9 mouse cellular contexts compared by ENCODE assay signal in genomic region chr14:87463963-87464654, GRCm38 (mm10). TPM values are rescaled to one million over a fixed set of nuclear protein-coding genes. Genes with fewer than 3 reads are reported as not detected.
DNase-seq lines count a peak whose midpoint lies in the region; ATAC-seq and TF ChIP-seq lines count a peak whose summit lies in the region.
"Had no signal": no experiment of that assay in that cellular context is flagged by ENCODE, and none has a peak within 500 bp of the region (broad histone marks: within the 10 kb centered on the region; RNA-seq: fewer than 3 reads in every experiment).

No protein-coding gene starts in this region.

- intact Hi-C loops in heart, postnatal 36 days (cut with DNase I): loop anchor here (5.0 kb wide), 2 partner anchors 1003 to 1518 kb away; no protein-coding TSS in a partner anchor

- H3K36me3 ChIP-seq in ES-Bruce4 (ENCODE audit: control insufficient read depth, insufficient read depth, low read length, poor library complexity, severe bottlenecking): no peaks in the 10 kb centered on the region
- H3K36me3 ChIP-seq in embryonic facial prominence, embryonic 12.5 days: 0 out of 2 replicates have a peak, but pooled peaks cover 3% of the 10 kb centered on the region
- H3K36me3 ChIP-seq in lung, embryonic 14.5 days (ENCODE audit: insufficient read depth): peaks cover 3% of the 10 kb centered on the region; the same call in 1 of the 2 replicates
- H3K36me3 ChIP-seq: heart, embryonic 15.5 days had no signal

- DNase-seq in adrenal gland, postnatal 36 days: peak; percentile 79 to 81
- DNase-seq in heart, postnatal 36 days: peak; percentile 68 to 89
- DNase-seq in kidney, postnatal 4 days: peak; percentile 88 to 91
- peak; percentile 93 for DNase-seq in lung, embryonic 14.5 days
- DNase-seq in ovary, postnatal 14 days (ENCODE audit: low spot score): peak; percentile 73
- peak; percentile 71 for DNase-seq in thymus, postnatal 25 days

- peak; percentile 57; the same call in 1 of the 2 replicates for ATAC-seq in embryonic facial prominence, embryonic 12.5 days (ENCODE audit: insufficient number of reproducible peaks, insufficient read depth, low FRiP score, low TSS enrichment)
- peak; percentile 61; the same call in 1 of the 2 replicates for ATAC-seq in lung, embryonic 14.5 days (ENCODE audit: insufficient read depth)

- no peak overlapping the region for H3K27ac ChIP-seq in ES-Bruce4 (ENCODE audit: insufficient read depth, low read length)
- no peak overlapping the region for H3K27ac ChIP-seq in embryonic facial prominence, embryonic 12.5 days
- no peak overlapping the region for H3K27ac ChIP-seq in lung, embryonic 14.5 days (ENCODE audit: low read depth)
- H3K27ac ChIP-seq: heart, embryonic 15.5 days had no signal

- no peak overlapping the region for H3K4me3 ChIP-seq in ES-Bruce4 (ENCODE audit: low read depth, low read length)
- no peak overlapping the region for H3K4me3 ChIP-seq in embryonic facial prominence, embryonic 12.5 days
- H3K4me3 ChIP-seq in lung, embryonic 14.5 days (ENCODE audit: low read depth, low read length): no peak overlapping the region
- H3K4me3 ChIP-seq: heart, embryonic 15.5 days had no signal

- no peak overlapping the region for H3K9ac ChIP-seq in ES-Bruce4 (ENCODE audit: low read depth, poor library complexity, severe bottlenecking)
- H3K9ac ChIP-seq in embryonic facial prominence, embryonic 12.5 days: no peak overlapping the region
- H3K9ac ChIP-seq in lung, embryonic 14.5 days: no peak overlapping the region
- H3K9ac ChIP-seq: heart, embryonic 15.5 days had no signal

- TF ChIP-seq EP300 in ES-Bruce4 (IDR thresholded peaks at IDR 0.05; ENCODE audit: insufficient read depth, low read depth, low read length): no peak

- no peaks in the 10 kb centered on the region for H3K4me1 ChIP-seq in ES-Bruce4 (ENCODE audit: control insufficient read depth, insufficient read depth, low read length)
- no peaks in the 10 kb centered on the region for H3K4me1 ChIP-seq in embryonic facial prominence, embryonic 12.5 days
- no peaks in the 10 kb centered on the region for H3K4me1 ChIP-seq in lung, embryonic 14.5 days (ENCODE audit: insufficient read depth)
- H3K4me1 ChIP-seq: heart, embryonic 15.5 days had no signal

- no peaks in the 10 kb centered on the region for H3K27me3 ChIP-seq in ES-Bruce4 (ENCODE audit: control insufficient read depth, insufficient read depth, low read length, poor library complexity, severe bottlenecking)
- H3K27me3 ChIP-seq in embryonic facial prominence, embryonic 12.5 days: no peaks in the 10 kb centered on the region
- H3K27me3 ChIP-seq in lung, embryonic 14.5 days (ENCODE audit: insufficient read depth, low read length): no peaks in the 10 kb centered on the region
- H3K27me3 ChIP-seq: heart, embryonic 15.5 days had no signal

- H3K4me2 ChIP-seq in embryonic facial prominence, embryonic 12.5 days (replicated peaks): no peak overlapping the region
- no peak overlapping the region for H3K4me2 ChIP-seq in lung, embryonic 14.5 days
- H3K4me2 ChIP-seq: heart, embryonic 15.5 days had no signal

- WGBS in embryonic facial prominence, embryonic 12.5 days: 18% methylated on average over 11 of the region's 11 CpGs
- WGBS in lung, embryonic 14.5 days: 24% methylated on average over 11 of the region's 11 CpGs

- TF ChIP-seq CTCF in ES-Bruce4 (IDR thresholded peaks at IDR 0.05; ENCODE audit: low read depth, low read length): peak; percentile 30
- TF ChIP-seq CTCF in lung, embryonic 14.5 days (IDR thresholded peaks at IDR 0.05; ENCODE audit: low read depth): peak; percentile 83

- H3K9me3 ChIP-seq in ES-Bruce4 (replicated peaks; ENCODE audit: control insufficient read depth, insufficient read depth, low read length, poor library complexity, severe bottlenecking): no peaks in the 10 kb centered on the region
- H3K9me3 ChIP-seq in embryonic facial prominence, embryonic 12.5 days: no peaks in the 10 kb centered on the region
- no peaks in the 10 kb centered on the region for H3K9me3 ChIP-seq in lung, embryonic 14.5 days (ENCODE audit: low read depth, low read length)
- H3K9me3 ChIP-seq: heart, embryonic 15.5 days had no signal

- no peak for TF ChIP-seq POLR2A in ES-Bruce4 (IDR thresholded peaks at IDR 0.05; ENCODE audit: insufficient read depth, low read length)

RNA-seq across cellular contexts. Expression of gene Tdrd3, which starts 47.7 kb away (rescaled TPM):
- 16.4 and 20.1 TPM in 2 replicates for polyA plus RNA-seq in ES-Bruce4 (2011; ENCODE audit: insufficient read depth, insufficient read length, low read depth, missing spikeins)
- total RNA-seq in adrenal gland, postnatal 36 days (2021): 10 to 100 TPM; 29.6 to 40.9 TPM
- 46.1 and 49.5 TPM in 2 replicates for polyA plus RNA-seq in embryonic facial prominence, embryonic 12.5 days (2016; fragmentation: Nextera tagmentation; extraction: Ambion mirVana)
- 10 to 100 TPM; 25.4 to 29.4 TPM for total RNA-seq in heart, postnatal 36 days (2021)
- polyA plus RNA-seq in lung, embryonic 14.5 days (2014; fragmentation: Nextera tagmentation; extraction: Ambion mirVana): 34.2 and 36.7 TPM in 2 replicates
